Mouse (Mus musculus) hindbrain, postnatal 0 days (tissue): ENCODE data around the gene Avl9. TPM values are rescaled to one million over a fixed set of nuclear protein-coding genes. Genes with fewer than 3 reads are reported as not detected.
A peak's percentile ranks its signal among the peaks of the same experiment; 100 is the strongest.

Experiments
- ATAC-seq: fragments of 200-750 bp; cut with Nextera tagmentation; 2 replicates; pipeline ENCODE4 v1.8.0; 2017; ENCODE audit warnings: mild to moderate bottlenecking, moderate TSS enrichment, moderate library complexity
- DNase-seq: peaks from one replicate; pipeline ENCODE4 v3.0.0-alpha.2; 2015; ENCODE audit warnings: low spot score
- H3K27ac ChIP-seq: fragments of 300-500 bp; sonication (generic); 2 replicates; pipeline ENCODE4 v1.5.1; 2014; ENCODE audit warnings: mild to moderate bottlenecking
- H3K27me3 ChIP-seq: fragments of 300-500 bp; sonication (generic); 2 replicates; pipeline ENCODE4 v1.6.1; 2014; ENCODE audit warnings: low read length, mixed read lengths; ENCODE audit not compliant: insufficient read depth
- H3K36me3 ChIP-seq: fragments of 300-500 bp; sonication (generic); 2 replicates; pipeline ENCODE4 v1.6.1; 2014; ENCODE audit warnings: low read length, mixed read lengths; ENCODE audit not compliant: insufficient read depth
- H3K4me1 ChIP-seq: fragments of 300-500 bp; sonication (generic); 2 replicates; pipeline ENCODE4 v1.6.1; 2014; ENCODE audit warnings: antibody characterized with exemption, low read length, mixed read lengths; ENCODE audit not compliant: insufficient read depth
- H3K4me2 ChIP-seq: fragments of 300-500 bp; sonication (generic); 2 replicates; pipeline ENCODE4 v1.6.1; 2014; ENCODE audit warnings: low read depth, mild to moderate bottlenecking, low read length, moderate library complexity, mixed read lengths
- H3K4me3 ChIP-seq: fragments of 300-500 bp; sonication (generic); 2 replicates; pipeline ENCODE4 v1.5.1; 2014; ENCODE audit warnings: low read length
- H3K9ac ChIP-seq: fragments of 300-500 bp; sonication (generic); replicated peaks from 2 replicates; pipeline ENCODE4 v1.6.1; 2014; ENCODE audit warnings: mild to moderate bottlenecking, low read length, moderate library complexity, mixed read lengths
- H3K9me3 ChIP-seq: fragments of 300-500 bp; sonication (generic); 2 replicates; pipeline ENCODE4 v1.6.1; 2016; ENCODE audit warnings: low read length, mixed read lengths
- CTCF ChIP-seq: IDR thresholded peaks from 2 replicates; pipeline ENCODE4 v1.5.1; 2016; ENCODE audit warnings: antibody characterized with exemption, control low read depth, low read depth
- WGBS: fragments of 180-500 bp; shearing (Covaris S2); extraction: QIAGEN DNeasy Blood & Tissue Kit; methylation state at CpG from one replicate; pipeline ENCODE4 v1.1.7; 2014; 5-methylcytosine and 5-hydroxymethylcytosine counted together
- polyA plus RNA-seq: library from polyadenylated mRNA; unstranded; fragments of >200 nt; fragmentation: Nextera tagmentation; extraction: Ambion mirVana; gene quantifications from 2 replicates; pipeline ENCODE4 v1.2.1, GENCODE M21; 2015
- total RNA-seq: library from RNA; depleted of rRNA; stranded (reverse); fragments of >200 nt; gene quantifications from 2 replicates; pipeline ENCODE4 v1.2.3, GENCODE M21; 2014; rRNA removed

Avl9 gene
- total RNA-seq: 47.6 and 52.6 TPM in 2 replicates
- 22.0 and 23.3 TPM in 2 replicates for polyA plus RNA-seq

DNA sequence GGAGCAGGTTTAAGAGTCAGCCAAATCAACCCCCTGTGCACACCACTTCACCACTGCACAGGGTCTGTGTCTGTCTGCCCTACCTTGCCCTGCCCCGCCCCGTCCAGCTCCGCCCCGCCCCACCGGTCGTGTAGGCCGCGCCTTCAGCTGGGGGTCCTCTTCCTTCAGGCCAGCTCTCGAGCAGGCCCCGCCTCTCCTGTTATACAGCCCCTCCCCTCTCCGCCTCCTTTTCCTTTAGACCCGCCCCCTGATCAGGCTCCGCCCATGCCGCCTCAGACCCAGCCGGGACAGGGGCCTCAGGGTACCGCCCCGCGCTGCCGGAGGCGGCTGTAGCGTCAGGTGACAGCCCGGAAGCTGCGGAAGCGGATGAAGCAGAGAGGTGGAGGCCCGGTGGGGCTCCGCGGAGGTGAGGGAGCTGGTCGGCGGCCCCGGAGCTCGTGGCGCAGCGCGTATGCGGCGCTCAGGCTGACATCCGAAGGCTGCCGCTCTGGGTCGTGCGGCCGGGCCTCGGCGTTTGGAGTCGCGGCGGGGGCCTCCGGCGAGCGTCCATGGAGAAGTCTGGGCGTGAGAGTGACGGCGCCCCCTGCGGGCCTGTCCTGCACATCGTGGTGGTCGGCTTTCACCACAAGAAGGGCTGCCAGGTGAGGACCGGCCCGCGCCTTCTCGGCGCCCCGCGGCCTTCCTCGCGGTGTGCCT is at the start of gene Avl9:
Gene Avl9, plus strand, starts transcription at position 326 of the 696 bp plus-strand sequence.
- peak within 1 kb of the TSS; percentile 95 for H3K27ac ChIP-seq
- peak; percentile 61 for TF ChIP-seq CTCF
- H3K9ac ChIP-seq: peak within 1 kb of the TSS; percentile 85
- peak within 1 kb of the TSS; percentile 69 for H3K4me2 ChIP-seq
- H3K9me3 ChIP-seq: no peaks in the 10 kb centered on the region
- H3K4me1 ChIP-seq: no peaks in the 10 kb centered on the region
- peak; percentile 97 for ATAC-seq
- WGBS: under 1% methylated on average over 61 of the region's 64 CpGs
- DNase-seq: peak; percentile 96
- H3K4me3 ChIP-seq: peak within 1 kb of the TSS; percentile 69
- no peaks in the 10 kb centered on the region for H3K36me3 ChIP-seq
- H3K27me3 ChIP-seq: no peaks in the 10 kb centered on the region

DNA sequence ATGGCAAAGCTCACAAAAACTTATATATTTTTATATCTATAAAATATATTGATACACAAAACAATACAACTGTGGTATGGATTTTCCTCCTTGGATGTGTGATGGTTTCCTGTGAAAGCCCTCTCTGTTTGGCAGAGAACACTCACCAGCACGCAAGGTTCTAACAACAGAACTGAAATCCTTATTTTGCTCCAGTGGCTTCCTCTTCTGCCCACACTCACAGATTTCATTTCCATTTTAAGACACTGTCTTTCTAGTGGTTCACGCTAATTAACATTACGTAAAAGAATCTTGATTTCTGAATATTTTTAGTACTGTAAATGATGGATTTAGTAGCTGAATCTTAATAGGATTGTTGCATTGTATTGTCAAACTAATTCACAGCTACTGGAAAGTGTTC is 26.5 kb upstream of the Avl9 start:
- ATAC-seq (no peak), DNase-seq (no peak)
- Histone ChIP-seq H3K9me3 (no peaks in the 10 kb centered on the region), H3K36me3 (no peaks in the 10 kb centered on the region), H3K4me2 (no peak overlapping the region), H3K27ac (no peak overlapping the region), H3K9ac (no peak overlapping the region), H3K27me3 (no peaks in the 10 kb centered on the region), H3K4me3 (no peak overlapping the region), H3K4me1 (no peaks in the 10 kb centered on the region)
- no peak for TF ChIP-seq CTCF
- 93% methylated on average over 3 of the region's 3 CpGs for WGBS

DNA sequence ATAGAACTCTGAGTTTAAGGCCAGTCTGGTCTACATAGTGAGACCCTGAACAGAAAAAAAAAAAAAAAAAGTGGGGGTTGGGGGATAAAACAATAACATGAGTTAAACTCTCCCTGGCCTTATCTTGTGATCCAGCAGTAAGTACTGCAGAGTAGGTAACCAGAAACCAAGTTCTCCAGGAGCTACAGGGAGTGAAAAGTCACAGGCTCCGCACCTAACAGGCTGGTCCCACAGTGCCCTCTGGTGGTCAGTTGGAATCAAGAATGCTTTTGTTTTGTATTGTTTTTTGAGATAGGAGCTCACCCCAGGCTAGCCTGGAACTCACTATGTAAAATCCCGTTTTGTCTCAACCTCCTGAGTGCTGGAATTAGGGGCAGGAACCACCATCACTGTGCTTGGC is 23.5 kb upstream of the Avl9 start:
- no peak overlapping the region for H3K4me2 ChIP-seq
- DNase-seq (peak; percentile 90), ATAC-seq (peak; percentile 59; the same call in 1 of the 2 replicates)
- no peak overlapping the region for H3K27ac ChIP-seq
- no peak overlapping the region for H3K4me3 ChIP-seq
- no peaks in the 10 kb centered on the region for H3K27me3 ChIP-seq
- 2% methylated on average over 2 of the region's 2 CpGs for WGBS
- H3K36me3 ChIP-seq: no peaks in the 10 kb centered on the region
- no peaks in the 10 kb centered on the region for H3K9me3 ChIP-seq
- no peak overlapping the region for H3K9ac ChIP-seq
- H3K4me1 ChIP-seq: no peaks in the 10 kb centered on the region
- peak; percentile 84 for TF ChIP-seq CTCF

DNA sequence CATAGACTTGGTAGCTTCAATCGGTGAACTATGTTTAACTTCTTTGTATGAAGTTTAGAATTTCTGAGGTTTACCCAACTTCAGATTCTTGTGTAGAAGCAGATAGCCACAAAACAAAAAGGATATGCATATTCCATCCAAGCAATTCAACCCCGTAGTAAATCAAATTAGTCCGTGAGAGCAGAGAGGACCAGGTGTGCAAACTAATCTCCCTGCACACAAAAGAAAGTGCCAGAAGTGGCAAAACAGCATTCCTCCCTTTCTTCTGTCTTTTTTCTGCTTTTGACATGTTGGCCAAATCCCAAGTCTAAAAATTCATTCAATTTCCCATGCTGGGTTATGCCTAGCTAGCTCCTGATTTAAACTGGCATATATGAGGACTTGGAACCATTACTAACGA is 22.3 kb upstream of the Avl9 start:
- 81% methylated on average over 4 of the region's 4 CpGs for WGBS
- H3K27me3 ChIP-seq: no peaks in the 10 kb centered on the region
- no peaks in the 10 kb centered on the region for H3K4me1 ChIP-seq
- no peak overlapping the region for H3K4me3 ChIP-seq
- H3K36me3 ChIP-seq: no peaks in the 10 kb centered on the region
- H3K27ac ChIP-seq: no peak overlapping the region
- no peak overlapping the region for H3K4me2 ChIP-seq
- ATAC-seq: no peak
- DNase-seq: no peak
- H3K9me3 ChIP-seq: no peaks in the 10 kb centered on the region
- no peak for TF ChIP-seq CTCF
- H3K9ac ChIP-seq: no peak overlapping the region

DNA sequence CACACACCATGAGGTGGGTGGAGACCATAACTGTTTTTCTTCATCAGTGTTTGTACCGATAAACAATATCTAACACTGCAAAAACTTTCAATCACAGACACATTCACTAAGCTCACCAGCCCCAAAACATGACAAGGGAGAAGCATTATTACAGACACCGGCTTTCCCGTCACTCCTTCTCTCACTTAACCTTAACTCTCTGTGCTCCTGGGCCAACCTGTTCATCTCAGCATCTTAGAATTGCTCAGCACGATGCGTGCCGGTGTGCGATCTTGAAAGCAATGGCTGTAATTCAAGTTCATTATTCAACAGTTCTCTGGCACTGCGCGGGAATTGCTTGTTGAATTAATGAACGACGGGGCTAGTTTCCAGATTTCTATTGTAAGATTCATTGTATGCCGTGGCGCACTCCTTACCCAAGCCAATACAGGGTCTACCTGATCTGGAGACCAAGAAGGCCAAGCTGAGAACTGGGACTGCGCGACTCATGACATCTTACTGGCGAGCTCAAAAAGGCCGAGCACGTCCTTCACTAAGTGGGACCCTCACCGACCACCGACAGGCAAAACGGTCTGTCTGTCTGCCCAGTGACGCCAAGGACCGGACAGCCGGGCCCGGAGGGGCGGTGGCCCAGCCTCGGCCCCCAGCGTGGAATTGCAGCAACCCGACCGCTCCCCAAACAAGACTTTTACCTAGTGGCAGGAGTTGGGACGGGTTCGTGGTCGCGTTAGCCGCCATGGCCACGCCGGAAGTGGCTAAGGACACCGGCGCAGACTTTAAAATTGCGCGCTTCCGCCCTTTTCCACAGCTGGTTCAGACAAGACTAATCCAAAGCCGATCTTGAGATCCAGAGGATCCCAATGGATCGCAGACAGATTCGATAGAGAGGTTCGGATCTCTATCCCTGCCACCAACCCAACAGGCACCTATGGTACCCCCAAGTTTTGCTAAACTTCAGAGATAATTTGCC is 10.5 kb upstream of the Avl9 start, which contains the start of gene Lsm5:
Gene Lsm5, minus strand, starts transcription at position 780 of the 970 bp plus-strand sequence.
- Histone ChIP-seq H3K4me3 (peak within 1 kb of the TSS; percentile 76), H3K36me3 (no peaks in the 10 kb centered on the region), H3K4me1 (peaks cover 7% of the 10 kb centered on the region), H3K4me2 (peak within 1 kb of the TSS; percentile 90), H3K27ac (0 out of 2 replicates have a peak within 1 kb of the TSS, but pooled peaks have one; percentile 36), H3K9me3 (no peaks in the 10 kb centered on the region), H3K27me3 (no peaks in the 10 kb centered on the region), H3K9ac (peak within 1 kb of the TSS; percentile 55)
- DNase-seq: peak; percentile 97
- TF ChIP-seq CTCF: peak; percentile 14; the same call in 1 of the 2 replicates
- ATAC-seq: peak; percentile 94
- WGBS: under 1% methylated on average over 46 of the region's 46 CpGs

DNA sequence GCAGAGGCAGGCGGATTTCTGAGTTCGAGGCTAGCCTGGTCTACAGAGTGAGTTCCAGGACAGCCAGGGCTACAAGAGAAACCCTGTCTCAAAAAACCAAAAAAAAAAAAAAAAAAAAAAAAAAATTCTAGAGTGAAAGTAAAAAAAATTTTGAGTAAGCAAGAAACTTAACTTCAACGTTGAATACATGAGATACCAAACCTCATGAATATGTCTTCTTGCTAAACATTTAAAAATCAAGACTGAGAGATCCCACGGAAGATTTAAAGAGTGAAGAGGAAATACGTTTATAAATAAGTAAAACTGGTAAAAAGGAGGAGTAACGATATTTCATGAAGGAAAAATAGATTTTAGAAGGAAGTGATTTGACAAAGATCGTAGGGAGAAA is 519 bp upstream of the Avl9 start:
- H3K27ac ChIP-seq: peak overlapping the region; percentile 95; the same call in 1 of the 2 replicates

More for the DNA sequence above, 519 bp upstream of the Avl9 start:
- ATAC-seq (no peak), DNase-seq (no peak)
- no peaks in the 10 kb centered on the region for H3K36me3 ChIP-seq
- 48% methylated on average over 7 of the region's 7 CpGs for WGBS
- no peaks in the 10 kb centered on the region for H3K9me3 ChIP-seq
- no peaks in the 10 kb centered on the region for H3K4me1 ChIP-seq
- H3K4me3 ChIP-seq: peak overlapping the region; percentile 69
- peak overlapping the region; percentile 69 for H3K4me2 ChIP-seq
- H3K9ac ChIP-seq: peak overlapping the region; percentile 85; the same call in 1 of the 2 replicates
- H3K27me3 ChIP-seq: no peaks in the 10 kb centered on the region
- TF ChIP-seq CTCF: no peak
